Mouse (Mus musculus): ENCODE data around the gene Kdr.
"Not testable (repeated sequence)": the region's sequence is repeated elsewhere in the genome, so short reads cannot be mapped to it uniquely, and the experiment has no call there.

Kdr gene

DNA sequence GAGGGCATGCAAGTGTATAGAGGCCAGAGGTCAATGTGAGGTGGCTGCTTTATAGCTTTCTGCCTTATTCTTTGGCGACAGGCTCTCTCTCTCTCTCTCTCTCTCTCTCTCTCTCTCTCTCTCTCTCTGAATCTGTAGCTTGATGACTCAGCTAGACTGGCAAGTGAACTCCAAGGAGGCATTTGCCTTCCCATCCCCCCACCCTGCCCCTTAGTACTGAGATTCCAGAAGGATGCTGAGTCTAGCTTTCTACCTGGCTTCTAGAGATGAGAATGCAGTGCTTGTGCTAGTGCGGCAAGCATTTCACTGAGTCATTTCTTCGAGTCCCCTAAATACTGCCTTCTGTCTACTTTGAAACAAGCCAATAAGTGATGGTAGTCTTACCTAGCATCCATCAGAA lies 21.7 kb downstream of the Kdr start:
- DNase-seq = no peak

DNA sequence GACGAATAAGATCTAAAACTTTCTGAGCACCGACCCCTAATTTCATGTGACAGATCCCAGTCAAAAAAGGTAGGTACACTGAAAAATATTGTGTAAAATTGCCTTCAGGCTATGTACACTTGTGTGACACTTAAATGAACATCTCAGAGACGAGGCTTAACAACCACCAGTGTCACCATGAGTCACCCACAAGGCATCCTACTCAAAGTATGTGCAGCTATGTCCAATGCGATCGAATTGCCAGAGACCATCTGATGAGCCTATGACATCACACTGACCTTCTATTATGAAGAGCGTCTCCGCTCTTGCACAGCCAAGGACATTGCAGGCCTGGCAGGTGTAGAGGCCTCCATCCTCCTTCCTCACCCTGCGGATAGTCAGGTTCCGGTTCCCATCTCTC lies 22.4 kb downstream of the Kdr start:
- DNase-seq = no peak

DNA sequence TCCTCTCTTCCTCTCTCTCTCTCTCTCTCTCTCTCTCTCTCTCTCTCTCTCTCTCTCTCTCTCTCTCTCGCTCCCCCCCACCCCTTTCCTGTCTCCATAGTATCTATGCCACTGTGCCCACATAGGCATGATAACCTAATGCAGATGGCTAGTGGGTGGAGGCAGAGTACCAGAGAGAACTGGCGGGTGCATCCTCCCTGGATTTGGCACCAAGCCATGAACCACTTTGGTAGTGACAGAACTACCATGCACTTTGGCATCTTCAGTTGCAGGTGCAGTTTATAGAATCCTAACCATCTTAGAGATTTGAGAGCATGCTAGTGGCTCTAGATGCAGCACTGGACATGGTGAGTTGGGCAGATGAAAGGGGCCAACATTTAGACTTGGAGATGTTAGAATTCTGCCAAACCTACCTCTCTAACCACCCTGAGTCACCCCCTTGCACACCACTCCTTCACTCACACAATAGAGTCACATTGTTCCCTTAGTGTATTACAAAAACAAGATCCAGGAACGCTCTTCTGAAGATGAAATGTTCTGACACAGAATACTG lies 23.4 kb downstream of the Kdr start:
- no peak for DNase-seq

DNA sequence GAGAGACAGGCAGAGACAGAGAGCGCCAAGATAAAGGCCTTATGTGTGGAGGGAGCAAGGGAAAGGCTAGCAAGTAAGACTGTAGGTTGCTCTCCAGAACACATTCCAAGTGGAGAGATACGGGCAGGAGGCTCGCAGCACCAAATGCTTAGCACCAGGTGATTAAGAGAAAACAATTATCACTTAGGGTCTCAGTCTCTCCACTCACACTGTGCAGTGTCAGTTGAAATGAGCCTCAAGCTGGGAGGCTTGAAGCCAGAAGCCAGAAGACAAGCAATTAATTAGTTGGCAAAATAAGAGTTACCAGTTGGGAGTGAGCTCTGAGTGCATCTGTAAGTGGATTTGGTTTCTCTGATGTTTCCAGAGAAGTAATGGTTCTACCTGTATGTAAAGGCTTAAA lies 24.0 kb downstream of the Kdr start:
- no peak for DNase-seq

DNA sequence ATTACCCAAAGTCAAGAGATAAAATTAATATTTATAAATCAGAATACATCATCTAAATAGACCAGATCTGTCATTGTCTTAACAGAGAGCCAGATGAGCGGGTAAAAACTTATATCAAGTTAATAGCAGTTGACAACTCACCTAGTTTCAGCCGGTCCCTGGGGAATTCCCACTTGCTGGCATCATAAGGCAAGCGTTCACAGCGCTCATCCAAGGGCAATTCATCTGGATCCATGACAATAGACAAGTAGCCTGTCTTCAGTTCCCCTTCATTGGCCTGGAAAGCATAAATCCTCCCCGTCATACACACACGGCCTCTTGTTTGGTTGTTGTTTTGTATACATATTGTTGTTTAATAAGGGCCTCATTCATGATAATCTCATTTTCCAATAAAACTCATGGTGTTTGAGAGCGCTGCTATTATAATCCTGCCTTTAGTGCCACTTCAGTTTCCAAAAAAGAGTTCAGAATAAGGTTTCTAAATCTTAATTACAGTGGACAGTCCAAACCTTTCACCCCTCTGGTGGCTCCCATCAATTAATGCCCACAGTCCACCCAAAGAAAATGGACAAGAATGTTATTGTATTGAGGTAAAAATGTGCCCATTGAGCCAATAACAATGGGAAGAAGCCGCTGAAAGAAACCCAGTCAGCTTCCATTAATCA lies 26.0 kb downstream of the Kdr start:
- DNase-seq = no peak

DNA sequence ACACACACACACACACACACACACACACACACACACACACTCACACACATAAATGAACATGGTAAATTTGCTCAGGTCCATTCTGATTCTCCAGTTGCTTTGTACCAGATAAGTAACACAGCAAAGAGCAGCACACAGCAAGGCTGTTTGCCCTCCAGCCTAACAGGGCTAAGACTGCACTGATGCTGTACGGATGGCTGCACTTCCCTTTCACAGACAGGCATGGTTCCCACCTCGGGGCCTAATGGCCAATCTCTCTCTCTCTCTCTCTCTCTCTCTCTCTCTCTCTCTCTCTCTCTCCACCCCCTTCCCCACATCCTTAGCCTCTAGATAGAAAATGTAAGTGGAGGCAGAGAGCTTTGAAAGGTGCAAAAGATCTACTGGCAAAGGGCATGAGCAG lies 27.4 kb downstream of the Kdr start:
- DNase-seq = no peak

DNA sequence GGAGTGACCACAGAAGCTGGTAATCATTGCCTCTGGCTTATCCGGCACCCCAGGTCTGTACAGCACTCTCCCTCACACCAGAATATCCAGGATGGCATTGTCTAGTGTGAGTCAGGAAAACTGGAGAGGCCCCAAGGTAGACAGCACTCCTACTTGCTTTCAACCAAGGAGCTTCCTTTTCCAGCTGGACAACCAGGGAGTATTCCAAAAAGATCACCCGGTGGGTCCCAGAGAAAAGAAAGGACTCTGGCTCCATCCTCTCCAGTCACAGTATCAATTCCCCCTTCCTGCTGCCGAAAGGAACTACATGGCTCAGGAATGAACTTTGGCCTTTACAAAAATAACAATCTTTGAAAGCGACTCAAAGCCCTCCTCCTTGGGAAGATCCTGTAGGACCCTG lies 32.9 kb downstream of the Kdr start:
- DNase-seq = no peak

DNA sequence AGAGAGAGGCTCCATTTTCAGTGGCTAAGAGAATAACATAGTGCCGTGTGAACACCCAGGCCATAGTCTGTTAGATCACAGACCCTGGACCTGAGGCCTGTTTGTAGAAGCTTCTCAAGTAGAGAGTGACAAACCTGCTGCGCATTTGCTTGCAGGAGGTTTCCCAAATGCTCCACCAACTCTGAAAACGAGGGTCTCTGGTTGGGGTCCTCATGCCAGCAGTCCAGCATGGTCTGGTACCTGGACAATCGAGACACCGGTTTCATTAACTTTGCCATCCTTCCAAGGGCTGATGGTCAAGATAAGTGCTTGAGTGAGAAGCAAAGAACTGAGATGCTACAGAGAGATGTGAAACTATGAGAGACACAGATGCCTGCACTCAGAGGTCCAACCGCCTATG lies 35.0 kb downstream of the Kdr start:
- no peak for DNase-seq

DNA sequence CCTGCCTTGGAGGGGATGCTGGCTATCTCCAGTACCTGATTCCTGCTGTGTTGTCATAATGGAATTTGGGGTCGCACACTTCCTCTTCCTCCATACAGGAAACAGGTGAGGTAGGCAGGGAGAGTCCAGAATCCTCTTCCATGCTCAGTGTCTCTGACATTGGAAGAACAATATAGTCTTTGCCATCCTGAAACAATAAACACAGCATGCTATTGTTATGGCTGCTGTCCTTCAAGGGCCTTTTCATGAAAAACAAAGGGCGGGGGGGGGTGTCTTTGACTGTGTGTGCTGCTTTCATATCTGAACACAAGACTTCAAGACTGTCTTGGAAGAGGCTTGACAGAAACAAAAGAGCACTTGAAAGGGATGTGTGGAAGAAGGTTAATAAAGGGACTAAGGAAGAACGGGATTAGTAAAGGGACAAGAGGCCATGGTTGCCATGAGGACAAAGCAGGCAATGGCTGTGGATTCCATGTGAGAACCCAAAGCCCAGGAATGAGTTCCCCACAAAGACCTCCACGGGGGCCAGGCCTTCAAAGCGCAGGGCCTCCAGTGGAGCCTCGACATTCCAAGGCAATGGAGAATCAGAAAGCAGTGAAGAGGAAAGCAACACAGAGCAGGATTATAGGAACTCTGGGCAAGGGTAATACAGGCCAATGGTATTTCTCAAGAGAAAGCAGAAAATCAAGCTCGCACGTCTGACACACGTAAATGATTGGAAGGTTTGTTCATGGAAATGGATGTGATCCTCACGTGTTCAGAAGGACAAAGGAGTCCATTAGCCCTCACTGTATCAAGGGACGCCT lies 36.3 kb downstream of the Kdr start:
- no peak for DNase-seq

DNA sequence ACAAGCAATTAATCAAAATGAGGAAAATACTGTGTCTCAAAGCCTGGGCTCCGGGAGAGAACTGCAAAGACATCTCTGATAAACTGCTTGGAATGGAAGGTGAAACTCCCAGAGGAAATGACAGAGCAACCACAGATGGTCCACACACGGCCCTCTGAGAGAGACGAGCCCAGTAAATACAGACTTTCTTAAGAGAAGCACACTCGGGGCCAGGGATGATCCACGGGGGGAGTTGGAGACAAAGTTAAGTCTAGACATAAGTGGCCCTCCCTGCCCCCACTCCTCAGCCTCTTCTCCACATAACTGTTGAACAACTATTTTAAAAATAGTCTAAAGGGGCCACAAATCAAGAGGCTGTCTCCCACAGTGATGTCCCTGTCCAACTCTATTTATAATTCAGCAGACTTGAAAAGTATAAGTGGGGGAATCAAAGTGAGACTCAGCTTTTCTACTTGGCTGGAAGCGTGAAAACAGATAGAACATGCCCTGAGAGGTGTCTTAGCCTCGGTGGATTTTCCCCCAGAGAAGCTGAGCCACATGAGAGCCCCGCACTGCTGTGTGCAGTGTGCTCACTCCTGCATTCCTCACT lies 39.0 kb downstream of the Kdr start:
- no peak for DNase-seq

DNA sequence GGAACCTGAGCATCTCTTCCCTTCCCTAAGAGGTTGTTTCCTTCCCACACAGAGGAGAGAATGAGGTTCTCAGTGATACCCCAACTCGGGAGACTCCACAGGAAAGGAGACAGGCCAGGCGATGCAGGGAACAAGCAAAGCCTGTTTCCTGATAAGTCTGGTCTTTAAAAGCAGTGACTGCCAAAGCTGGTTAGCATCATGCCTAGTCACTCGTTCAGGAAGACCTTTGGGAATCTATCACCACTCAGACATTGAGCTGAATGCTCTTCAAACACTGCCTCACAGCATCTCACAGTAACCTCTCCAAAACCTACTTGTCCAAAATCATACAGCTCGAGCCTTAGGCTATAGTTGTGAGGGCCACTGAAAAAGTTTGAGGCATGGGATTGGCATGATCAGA lies 40.2 kb downstream of the Kdr start:
- no peak for DNase-seq

DNA sequence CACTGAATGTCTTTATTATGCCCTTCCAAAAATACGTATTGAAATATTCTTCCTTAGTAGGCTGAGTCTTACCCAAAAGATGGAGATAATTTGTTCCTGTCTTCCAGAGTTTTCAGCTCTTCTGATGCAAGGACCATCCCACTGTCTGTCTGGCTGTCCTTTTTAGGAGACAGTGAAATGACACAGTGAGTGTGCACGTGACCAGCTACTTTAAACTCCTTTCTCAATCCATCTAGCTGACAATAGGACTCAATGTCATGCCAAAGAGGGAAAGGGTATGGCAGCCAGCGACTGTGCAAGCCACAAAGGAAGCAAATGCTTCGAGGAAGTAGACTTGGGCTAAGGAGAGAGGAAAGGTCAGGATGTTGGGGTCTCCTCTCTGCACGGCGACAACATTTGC lies 42.0 kb downstream of the Kdr start:
- DNase-seq = no peak

DNA sequence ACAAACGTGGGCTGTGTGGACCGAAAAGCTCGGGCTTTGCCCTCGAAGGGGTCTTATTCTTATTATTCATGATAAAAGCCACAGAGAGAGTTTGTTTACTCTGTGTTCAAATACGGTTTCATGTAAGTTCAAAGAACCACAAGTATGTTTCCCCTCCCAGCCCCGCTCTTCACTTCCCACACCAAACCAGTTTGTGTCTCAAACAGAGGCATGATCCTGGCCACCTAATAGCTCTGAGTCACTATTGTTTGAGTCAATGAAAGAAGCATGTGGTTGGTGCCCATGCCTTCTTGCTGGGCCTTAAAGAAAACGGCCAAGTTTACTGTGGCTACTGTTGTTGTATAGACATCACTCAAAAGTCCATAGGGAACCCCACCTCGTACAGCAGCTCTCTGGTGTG lies 43.0 kb downstream of the Kdr start:
- no peak for DNase-seq

DNA sequence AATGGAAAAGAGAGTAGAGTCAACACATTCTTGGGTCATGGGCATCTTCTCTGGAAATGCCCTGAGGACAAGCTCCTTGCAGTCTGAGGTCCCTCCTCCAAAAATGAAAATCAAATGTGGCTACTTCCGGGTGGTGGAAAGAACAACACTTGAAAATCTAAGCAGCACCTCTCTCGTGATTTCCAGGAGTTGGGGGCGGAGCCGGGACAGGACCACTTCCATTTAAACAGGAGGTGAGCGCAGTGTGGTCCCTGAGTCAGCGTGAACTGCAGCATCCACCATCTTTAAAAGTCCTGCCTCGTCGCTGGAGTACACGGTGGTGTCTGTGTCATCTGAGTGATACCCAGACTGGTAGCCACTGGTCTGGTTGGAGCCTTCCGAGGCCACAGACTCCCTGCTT lies 44.1 kb downstream of the Kdr start:
- DNase-seq = peak in 1 of 2 experiments; percentile 5

DNA sequence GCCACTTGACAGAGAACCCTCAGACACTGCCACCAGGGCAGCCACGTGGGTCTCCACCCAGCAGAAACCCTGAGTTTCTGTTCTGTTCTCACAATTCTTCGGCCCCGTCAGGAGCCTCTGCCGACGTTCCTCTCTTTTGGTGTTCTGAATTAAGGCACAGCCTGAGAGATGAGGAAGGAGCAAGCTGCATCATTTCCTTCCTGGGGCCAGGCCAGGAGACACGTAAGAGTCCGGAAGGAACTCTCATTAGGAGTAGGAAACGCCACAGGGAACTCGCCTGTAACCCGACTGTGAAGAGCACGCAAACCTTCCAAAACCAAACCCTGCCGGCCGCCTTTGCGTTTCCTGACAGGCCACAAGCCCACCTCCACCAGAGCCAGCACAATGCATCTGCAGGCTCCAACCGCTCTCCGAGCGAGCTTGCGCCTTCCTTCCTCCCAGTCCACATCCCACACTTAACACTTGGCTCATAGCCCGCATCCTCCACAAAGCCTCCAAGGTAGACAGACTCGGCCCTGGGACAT lies 44.7 kb downstream of the Kdr start:
- peak; percentile 10 to 25 for DNase-seq

DNA sequence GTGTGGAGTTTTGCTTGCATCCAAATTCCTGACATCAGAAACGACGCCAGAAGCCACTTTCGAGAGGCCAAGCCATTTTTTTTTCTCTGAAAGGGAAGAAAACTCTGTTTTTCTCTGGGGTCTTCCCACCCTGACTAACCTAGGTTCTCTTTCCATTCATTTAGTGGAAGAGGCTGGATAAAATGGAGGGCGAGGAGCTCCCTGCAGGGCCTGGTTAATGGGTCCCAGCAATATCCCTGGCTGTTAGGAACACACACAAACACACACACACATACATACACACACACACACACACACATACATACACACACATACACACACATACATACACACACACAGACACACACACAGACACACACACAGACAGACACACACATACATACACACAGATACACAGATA lies 46.8 kb downstream of the Kdr start:
- DNase-seq = not testable (repeated sequence)

DNA sequence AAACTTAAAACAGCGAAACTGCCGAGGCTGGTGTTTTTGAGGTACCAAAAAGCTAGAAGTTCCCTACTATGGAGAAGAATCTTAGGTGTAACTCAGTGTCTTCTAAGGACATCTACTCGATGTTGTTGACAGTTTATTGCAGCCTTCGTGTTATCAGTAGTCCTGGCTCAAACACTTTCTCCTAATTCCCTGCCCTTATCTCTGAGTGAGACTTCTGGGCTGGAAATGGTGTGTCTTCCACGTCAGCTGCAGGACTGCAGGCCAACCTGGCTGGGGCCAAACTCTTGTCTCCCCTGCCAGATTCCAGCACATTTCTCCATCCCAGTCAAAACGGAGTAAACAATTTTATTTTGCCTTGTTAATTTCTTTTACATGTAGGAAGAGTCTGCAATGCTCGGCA lies 48.3 kb downstream of the Kdr start:
- DNase-seq = no peak

DNA sequence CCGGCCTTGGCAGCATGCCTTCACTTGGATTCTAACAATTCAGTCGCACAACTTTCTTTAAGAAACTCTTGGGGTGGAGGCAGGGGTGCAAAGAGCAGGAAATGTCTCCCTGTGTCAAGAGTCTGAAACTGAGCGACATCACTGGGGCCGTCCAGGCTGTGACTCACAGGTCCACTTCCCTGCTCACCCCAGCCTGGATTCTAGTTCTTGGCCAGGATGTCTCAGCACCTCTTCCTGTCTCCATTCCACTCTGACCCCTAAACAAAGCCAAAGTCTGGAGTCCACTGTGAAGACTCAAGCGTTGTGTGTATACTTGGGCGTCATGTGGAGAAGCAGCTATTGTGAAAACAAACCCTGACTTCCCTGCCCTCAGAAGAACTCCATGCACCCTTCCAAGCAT lies 55.6 kb downstream of the Kdr start:
- no peak for DNase-seq

DNA sequence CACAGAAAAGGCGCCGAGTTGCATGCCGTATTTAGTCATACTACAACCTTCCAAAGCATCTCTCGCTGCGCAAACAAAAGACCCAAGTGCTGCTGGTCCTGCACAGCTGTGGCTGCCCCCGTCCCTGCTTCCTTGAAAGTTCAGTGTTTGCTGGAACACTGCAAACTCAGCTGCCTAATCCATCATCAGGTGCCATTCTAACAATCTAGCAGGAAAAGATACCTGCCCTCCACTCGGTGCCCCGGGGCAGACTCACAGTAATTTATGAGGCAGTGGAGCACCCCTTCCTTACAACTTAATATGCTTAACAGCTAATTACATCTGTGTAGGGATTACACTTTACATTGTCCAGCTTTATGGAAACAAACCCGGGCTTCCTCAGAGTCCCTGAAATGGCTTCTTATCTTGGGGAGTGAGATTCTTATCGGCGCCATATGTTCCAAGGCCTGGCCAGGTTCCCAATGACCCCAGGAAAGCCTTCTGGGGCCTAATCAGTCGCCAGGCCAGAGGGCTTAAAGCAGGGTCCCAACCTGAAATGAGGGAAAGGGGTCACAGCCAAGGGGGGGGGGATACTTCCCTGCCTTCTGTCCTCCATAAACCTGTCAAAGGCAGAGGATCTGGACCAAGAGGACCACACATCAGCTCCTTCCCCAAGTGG lies 56.4 kb downstream of the Kdr start:
- DNase-seq = no peak

DNA sequence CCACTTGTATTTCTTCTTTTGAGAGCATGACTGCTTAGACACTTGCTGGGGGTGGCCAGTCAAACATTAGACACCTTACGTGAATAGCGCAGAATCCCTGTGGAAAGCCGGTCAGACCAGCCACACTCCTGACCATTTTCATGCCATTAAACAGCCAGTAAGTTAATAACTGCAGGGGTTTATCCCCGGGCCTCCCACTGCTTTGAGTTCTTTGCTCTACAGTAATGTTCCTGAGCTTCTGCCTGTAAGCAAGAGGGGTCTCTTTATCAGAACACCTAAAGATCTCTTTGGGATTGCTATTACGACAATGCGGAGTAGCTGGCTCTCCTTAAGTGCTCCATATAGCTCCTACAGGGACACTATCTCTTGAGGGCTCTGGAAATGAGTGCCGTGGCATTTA lies 58.7 kb downstream of the Kdr start:
- DNase-seq = no peak

DNA sequence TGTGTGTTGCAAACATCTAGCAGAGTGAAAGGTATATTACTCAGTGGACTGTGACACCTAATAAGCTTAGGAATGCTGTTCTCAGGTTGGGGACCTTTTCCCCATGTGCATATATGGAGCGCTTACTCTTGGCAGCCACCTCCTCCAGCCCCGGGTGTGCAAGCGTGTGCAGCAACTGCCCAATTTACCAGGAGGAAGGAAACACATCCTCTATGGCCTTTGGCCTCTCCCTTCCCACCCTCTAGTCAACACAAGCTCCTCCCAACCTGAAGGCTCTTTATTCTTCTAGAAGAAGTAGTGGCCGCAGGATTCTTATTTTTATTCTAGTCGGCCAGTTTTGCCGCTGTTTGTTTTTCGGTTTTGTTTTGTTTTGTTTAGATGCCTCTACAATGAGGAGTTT lies 60.1 kb downstream of the Kdr start:
- DNase-seq = no peak

DNA sequence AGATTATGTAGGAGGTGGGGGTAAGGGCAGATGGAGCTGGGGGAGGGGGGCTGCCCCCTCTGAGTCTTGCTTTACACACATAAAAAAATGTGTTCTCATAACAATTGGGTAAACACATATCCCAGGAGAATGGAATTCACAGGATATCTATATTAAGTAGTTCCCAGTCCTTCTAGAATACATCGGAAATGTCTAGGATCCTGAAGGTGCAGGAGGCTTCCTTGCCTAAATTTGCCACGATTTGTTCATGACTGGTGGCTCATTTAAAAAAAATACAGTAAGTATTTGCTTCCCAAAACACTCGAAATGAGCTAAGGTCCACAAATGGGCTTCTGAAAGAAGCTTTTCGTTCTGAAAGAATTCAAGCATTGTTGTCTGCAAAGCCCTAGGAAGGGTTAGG lies 61.0 kb downstream of the Kdr start:
- DNase-seq = no peak

DNA sequence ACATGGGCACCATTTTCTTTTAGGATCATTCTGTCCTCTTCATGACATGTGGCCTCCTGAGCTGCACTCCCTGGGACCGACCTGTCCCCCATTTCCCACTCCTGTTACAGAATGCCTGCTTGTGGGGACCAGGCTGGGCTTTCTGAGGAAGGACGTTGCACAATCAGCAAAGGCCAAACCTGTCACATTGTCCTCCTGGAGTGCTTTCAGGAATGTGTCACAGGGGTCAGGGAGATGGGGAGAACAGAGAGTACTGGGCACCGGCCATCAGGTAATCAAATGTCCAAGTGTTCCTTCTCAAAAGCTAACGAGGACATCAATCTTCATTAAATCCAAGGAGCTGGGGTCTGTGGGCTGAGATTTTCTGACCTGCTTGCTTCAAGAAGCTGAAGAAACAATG lies 72.2 kb downstream of the Kdr start:
- no peak for DNase-seq

Data from spleen, adult 18-20 months (tissue).